Mouse (Mus musculus): Measurements from ENCODE around the gene Phox2a.

Phox2a gene

GRCm38 (mm10) chr7:101837606-101838471 is 19.7 kb downstream of the Phox2a start, which contains the start of gene Inppl1:
Inppl1 (minus strand) TSS chr7:101838229.
- DNase-seq, result peak; percentile 94 to 96

GRCm38 (mm10) chr7:101844186-101844585 is 26.1 kb downstream of the Phox2a start:
- DNase-seq, result no peak

GRCm38 (mm10) chr7:101847934-101848333 is 29.8 kb downstream of the Phox2a start:
- no peak for DNase-seq

DNA sequence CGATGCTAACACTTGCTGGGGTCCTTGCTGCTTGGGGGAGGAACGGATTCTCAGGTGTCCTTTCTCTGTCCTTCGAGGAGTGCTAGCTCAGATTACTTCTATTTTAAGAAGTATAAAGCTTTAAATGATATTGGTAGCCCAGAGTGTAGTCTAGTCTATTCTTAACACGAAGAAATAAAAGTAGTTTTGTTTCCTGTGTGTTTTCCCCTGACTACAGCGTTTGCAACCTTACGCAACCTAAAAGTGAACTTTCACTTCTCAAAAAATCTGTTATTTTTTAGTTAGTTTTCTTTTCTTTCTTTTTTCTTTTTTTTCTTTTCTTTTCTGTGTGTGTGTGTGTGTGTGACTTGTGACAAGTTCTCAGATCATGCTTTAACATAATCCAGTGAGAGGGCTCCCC is 33.6 kb downstream of the Phox2a start:
- no peak for DNase-seq

GRCm38 (mm10) chr7:101852846-101853245 is 34.7 kb downstream of the Phox2a start:
- DNase-seq, result no peak

DNA sequence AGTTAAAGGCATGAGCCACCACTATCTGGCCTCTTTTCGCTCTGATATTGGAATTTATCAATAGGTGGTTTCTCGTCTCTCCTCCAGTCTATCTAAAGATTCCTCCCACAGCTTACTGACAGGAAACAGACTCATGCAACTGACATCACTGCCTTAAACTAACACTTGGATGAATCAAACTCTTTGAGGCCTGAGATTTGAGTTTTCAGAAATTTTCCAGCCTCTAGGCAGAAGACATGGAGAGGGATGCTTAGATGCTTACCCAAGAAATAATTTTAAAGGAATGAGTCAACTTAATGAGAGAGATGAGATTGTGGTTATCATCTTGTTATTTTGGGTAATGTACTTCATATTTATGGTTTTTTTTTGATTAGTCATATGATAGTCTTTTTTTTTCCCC is 35.7 kb downstream of the Phox2a start:
- DNase-seq, result no peak

GRCm38 (mm10) chr7:101857094-101857493 is 39.0 kb downstream of the Phox2a start, which contains the start of gene Folr2:
Folr2 (minus strand) TSS chr7:101857194.
- no peak for DNase-seq

DNA sequence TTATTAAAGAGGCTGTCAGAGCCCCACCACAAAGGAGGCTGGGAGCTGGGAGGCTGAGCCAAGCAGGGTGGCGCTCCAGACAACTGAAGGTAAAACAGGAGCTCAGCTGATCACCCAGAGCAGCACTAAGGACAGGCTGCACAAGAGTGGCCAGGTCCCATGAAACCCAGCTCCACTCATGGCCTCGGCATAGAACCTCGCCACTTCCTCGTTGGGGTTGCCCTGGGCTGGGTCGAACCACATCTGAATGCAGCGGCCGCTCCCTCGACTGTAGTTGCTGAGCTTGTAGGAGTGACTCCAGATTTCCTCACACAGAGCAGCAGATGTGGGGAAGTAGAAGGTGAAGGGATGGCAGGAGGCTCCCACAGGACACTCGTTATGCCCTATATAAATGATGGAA is 40.2 kb downstream of the Phox2a start:
- DNase-seq, result peak; percentile 42 to 43

DNA sequence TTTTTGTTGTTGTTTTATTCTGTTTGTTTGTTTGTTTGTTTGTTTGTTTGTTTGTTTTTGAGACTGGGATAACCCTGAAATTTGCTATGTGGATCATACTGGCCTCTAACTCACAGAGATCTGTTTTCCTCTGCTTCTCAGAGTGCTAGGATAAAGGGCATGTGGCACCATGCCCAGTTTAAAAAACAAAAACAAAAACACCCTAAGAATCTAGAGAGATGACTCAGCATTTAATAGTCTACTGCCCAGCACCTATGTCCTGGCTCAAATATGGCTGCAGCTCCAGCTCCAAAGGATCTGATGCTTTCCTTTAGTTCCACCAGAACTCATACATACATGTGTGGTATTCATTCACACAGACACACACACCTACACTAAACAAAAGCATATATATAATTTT is 42.9 kb downstream of the Phox2a start:
- no peak for DNase-seq

DNA sequence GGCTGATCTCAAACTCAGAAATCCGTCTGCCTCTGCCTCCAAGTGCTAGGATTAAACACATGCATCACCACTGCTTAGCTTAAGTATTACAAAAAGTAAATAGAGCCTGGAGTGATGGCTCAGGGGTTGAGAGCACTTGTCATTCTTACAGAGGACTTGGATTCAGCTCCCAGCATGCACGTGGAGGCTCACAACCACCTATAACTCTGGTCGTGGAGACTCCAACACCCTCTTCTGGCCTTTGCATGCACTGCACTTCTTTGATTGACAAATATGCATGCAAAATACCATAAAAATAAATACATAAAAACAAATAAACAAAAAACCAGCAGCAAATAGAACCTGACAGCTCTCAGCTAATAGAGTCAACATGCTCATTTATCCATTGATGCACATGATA is 44.2 kb downstream of the Phox2a start:
- DNase-seq, result no peak

GRCm38 (mm10) chr7:101863415-101863814 is 45.3 kb downstream of the Phox2a start, which contains the start of gene Anapc15:
Anapc15 (plus strand) TSS chr7:101863715.
- DNase-seq, result no peak

GRCm38 (mm10) chr7:101866491-101867265 is 48.6 kb downstream of the Phox2a start:
- DNase-seq, result no peak

GRCm38 (mm10) chr7:101867482-101867881 is 49.4 kb downstream of the Phox2a start:
- no peak for DNase-seq

DNA sequence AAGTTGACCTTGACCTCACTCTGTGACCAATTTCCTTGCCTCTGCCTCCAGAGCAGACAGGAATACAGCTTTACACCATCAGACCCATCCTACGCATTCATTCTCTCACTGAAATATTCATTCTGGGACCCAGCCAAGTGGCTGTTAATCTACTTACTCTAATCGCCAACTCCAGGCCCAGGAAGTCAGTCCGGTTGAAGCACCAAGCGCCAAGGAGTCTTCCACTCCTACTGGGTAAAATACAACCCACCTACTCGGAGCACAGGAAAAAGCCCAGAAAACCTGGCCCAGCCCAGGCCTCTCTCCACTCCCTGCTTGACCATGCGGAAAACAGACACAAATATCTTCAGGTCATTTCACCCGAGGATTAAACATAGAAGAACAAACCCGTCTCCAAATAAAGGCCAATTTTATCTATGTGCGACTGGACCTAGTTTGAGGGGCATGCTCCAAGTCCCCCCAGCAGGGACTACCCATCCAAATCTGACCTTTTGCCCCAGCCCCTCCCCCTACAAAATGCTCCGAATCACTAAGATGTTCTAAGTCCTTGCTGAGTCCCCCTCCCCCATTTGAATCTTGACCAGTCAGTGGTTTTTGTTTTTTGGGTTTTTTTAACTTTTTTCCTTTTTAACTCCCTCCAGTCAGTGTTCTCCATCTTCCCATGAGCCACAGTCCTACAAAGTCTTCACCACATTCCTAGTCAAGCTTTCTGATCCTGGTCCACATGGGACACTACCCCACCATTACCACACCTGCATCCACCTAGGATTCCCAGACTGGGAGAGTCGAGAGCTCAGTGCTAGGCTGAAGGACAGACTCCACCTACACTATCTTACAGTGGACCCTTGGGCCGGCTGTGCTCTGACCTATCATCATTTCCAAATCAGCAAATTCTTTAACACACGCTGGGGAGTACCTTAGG is 50.4 kb downstream of the Phox2a start:
- DNase-seq, result no peak

DNA sequence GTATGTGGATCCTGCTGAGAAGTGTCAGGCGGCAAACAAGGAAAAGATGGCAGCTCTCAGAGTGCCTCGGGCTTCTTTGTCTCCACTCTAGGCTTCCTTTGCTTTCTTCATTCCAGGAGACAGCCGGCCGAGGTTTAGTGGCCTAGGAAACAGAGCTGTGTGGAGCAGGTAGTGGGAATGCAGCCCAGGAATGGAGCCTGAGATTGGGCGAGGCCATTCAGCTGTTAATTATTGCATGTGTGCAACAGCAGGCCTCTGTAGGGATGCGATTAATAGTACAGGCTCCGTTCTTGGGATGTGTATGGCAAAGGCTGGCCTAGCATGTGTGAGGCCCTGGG is 51.0 kb downstream of the Phox2a start:
- no peak for DNase-seq

DNA sequence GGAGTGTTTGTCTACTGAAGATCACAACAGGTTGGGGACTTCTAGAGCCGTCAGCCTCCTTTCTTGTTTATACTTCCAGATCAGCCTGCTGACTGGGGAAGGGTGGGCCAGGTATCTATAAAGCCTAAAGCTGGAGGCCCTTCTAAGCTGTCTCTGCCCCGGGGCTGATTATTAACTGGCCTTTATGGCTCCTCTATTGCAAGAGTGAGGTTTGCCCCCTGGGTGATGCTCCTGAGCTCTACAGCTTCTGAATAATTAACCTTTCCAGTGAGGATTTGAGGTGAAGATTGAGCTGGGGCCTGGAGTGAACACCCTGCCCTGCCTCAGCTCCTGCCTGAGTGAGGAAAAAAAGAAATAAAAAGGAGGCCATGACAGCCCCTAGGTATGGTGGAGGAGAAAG is 52.5 kb downstream of the Phox2a start, which contains the start of gene Folr1:
Folr1 (minus strand) TSS at position 160 of the 400 bp plus-strand sequence.
- DNase-seq, result no peak

DNA sequence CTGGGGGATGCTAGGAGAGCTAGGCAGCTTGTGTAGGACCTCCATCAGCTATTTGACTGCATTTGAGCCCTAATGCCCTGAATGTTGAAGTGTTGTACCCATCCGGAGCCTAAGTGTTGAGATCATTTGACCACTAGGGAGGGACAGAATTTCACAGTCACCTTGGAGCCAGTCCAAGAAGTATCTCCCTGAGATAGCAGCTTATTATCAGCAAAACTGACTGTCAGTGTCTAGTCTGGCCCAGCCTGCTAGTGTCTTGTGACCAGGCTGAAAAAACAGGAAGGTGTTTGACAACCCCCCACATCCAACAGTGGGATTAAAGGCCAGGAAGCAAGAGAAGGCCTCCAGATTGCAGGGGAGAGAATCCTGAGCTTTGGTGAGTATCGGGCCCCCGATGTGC is 53.2 kb downstream of the Phox2a start:
- no peak for DNase-seq
